Mouse (Mus musculus) gastrocnemius, adult 2 months (tissue): ENCODE results near the gene P2ry10b. TPM values are rescaled to one million over a fixed set of nuclear protein-coding genes. Genes with fewer than 3 reads are reported as not detected.
A peak's percentile ranks its signal among the peaks of the same experiment; 100 is the strongest.

Source experiments
- DNase-seq: peaks from one replicate; pipeline ENCODE4 v3.0.0; 2022
- H3K27ac ChIP-seq: fragments of 200-600 bp; 2 replicates; pipeline ENCODE4 v1.8.1; 2022; ENCODE audit warnings: mild to moderate bottlenecking
- H3K4me3 ChIP-seq: fragments of 200-600 bp; 2 replicates; pipeline ENCODE4 v1.8.1; 2022; ENCODE audit warnings: mild to moderate bottlenecking, moderate library complexity
- CTCF ChIP-seq: fragments of 200-600 bp; IDR thresholded peaks from 2 replicates; pipeline ENCODE4 v1.8.1; 2022; ENCODE audit warnings: antibody characterized with exemption, mild to moderate bottlenecking, moderate library complexity
- intact Hi-C: fragments of 180-260 bp; cut with DNase I; formaldehyde crosslinking; loops from one replicate; pipeline ENCODE4 v1.15.1; 2025
- long read RNA-seq, 2 experiments: library from polyadenylated mRNA; stranded (forward); transcript quantifications; one replicate each; pipeline ENCODE4 v2.0.0; 2021
- total RNA-seq, 2 experiments: library from RNA; stranded (reverse); gene quantifications; 2 replicates each; pipeline ENCODE4 v1.2.3; 2021

Gene P2ry10b
- under 1 TPM in 1 of 2 experiments, not detected in 1; 0.31 TPM for total RNA-seq
- long read RNA-seq, experiment 1: 0 reads
- long read RNA-seq, experiment 2: 0 reads

DNA sequence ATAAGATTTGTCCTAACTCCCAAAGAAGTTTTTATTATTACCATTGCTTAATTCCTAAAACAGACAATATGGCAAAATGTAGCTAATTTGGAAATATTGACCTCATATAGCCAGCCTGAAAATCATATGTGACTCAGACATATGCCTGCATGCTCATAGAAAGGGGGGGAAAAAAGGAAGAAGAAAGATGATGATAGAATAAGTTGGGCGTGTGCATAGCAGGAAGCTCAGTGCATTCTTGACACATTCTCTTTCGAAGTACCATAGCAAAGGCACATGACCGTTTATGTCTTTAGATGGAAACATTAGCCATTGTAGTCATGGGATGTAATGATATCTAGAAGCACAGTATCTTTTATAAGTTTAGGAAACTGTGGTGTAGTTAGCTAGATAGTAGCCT, at the start of gene P2ry10b:
Gene P2ry10b, plus strand, starts transcription at position 247 of the 400 bp plus-strand sequence.
- no peak for DNase-seq
- Histone ChIP-seq H3K4me3 (peak within 1 kb of the TSS; percentile 66), H3K27ac (peak within 1 kb of the TSS; percentile 78)
- intact Hi-C loops: no loop called here
- TF ChIP-seq CTCF: no peak

DNA sequence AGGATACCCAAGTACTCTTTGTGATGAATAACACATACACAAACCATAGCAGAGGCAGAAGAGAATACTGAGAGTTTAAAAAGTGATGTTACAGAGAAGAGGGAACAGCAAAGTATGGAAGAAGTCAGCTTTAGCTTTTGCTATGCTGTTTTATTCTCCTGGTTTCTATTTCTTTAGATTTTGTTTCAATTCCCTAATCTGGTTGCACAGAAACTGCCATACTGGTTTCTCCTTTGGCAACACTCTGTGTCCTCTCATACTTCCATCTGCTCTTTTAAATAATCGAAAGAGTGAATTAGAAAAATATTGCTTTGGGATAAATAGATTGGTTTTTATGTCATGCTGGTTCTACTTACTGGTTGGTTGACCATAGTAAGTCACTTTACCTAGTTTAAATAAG, 32.4 kb upstream of the P2ry10b start:
- TF ChIP-seq CTCF: no peak
- H3K4me3 ChIP-seq: no peak overlapping the region
- no peak overlapping the region for H3K27ac ChIP-seq
- intact Hi-C loops: no loop called here
- DNase-seq: no peak

DNA sequence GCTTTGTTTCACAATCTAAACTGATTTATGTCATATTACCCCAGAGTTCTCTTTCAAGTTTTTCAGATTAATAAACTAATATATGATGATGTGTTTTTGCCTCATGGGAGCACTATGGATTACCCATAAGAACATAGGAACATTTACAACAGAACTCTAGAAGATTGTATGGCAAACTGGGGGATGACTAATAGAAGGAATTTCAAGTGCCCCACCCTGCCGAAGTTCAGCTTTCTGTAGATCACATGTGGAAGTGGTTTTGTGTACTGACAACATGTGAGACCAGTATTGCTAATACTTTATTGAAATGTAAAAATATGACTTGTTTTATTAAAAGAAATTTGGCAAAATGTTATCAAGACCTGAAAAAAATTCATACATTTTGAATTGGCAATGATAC, 31.7 kb upstream of the P2ry10b start:
- no peak for DNase-seq
- intact Hi-C loops: no loop called here
- H3K27ac ChIP-seq: no peak overlapping the region
- no peak overlapping the region for H3K4me3 ChIP-seq
- no peak for TF ChIP-seq CTCF

DNA sequence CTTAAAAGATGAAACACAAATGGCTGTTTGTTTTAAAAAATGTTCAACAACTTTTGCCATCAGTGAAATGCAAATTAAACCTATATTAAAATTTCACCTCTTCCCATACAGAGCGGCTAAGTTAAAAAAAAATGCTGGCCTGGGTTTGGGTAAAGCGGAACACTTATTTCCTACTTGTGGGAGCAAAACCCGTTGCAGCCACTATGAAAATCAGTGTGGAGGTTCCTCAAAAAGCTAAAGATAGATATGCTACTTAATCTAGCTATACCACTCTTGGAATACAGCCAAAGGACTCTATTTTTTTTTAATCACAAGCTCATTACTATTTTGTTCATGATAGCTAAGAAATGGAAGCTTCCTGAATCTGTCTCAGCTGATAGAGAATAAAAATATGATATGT, 5.5 kb upstream of the P2ry10b start:
- H3K27ac ChIP-seq: no peak overlapping the region
- no peak overlapping the region for H3K4me3 ChIP-seq
- DNase-seq: no peak
- TF ChIP-seq CTCF: no peak
- intact Hi-C loops: no loop called here

DNA sequence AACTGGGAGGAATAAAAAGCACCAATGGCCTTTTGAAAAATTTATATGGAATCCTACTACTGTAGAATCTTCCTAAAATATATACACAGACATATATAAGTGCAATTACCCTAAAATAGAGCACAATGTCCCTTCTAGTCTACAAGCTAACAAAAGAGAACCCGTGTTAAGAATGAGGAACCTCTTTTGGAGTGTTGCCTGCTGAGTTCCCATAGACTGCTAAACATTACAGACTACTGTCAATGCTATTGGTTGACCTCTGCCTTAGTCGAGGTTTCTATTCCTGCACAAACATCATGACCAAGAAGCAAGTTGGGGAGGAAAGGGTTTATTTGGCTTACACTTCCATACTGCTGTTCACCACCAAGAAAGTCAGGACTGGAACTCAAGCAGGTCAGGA, 4.8 kb upstream of the P2ry10b start:
- no peak for TF ChIP-seq CTCF
- DNase-seq: no peak
- H3K27ac ChIP-seq: no peak overlapping the region
- intact Hi-C loops: no loop called here
- H3K4me3 ChIP-seq: no peak overlapping the region

DNA sequence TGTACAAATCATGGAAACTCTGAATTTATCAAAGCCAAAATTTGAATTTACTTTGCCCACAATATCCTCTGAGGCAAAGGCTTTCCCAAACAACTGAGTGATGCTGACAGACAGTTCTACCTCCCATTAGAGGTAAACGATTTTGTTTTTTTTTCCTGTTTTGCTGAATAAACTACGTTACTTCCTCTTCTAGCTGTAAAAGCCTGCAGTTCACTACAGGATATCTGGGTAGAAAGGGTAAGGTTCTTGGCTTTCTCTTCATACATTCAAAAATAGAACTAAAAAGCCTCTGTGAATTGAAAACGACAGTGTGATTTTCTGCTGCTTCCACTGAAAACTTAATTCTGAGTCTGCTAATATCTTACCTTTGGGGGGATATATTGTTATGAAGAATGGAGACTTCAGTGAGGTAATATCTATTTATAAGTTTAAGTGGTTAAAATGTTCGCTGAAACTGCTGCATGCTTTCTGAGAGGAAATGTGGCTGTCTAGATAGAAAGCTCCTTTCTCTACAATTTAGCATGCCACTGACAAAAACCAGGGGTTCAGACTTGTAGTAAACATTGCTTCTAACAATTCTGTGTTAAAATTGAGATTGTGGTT, 765 bp downstream of the P2ry10b start:
- peak overlapping the region; percentile 66 for H3K4me3 ChIP-seq
- no peak for DNase-seq
- TF ChIP-seq CTCF: no peak
- peak overlapping the region; percentile 78 for H3K27ac ChIP-seq
- intact Hi-C loops: no loop called here

DNA sequence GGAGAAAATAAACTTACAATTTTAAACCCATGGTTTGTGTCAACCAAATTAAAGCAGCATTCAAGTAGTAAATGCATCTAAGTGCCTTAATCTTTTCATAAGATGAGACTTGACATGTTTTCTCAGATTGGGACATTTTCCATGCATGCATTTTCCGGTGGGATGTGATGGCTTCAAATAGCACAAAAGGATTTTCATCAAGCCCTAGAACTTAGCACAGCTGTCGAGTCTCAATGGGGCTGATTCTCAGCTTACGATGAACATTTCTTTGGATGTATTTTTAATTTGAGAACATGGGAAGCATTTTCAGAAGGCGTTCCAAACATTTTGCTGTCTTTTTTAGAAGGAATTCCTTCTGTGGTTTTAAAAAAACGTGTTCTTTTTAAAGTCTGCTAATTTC, 1.3 kb downstream of the P2ry10b start:
- Histone ChIP-seq H3K27ac (peak overlapping the region; percentile 78), H3K4me3 (peak overlapping the region; percentile 66)
- intact Hi-C loops: no loop called here
- no peak for TF ChIP-seq CTCF
- DNase-seq: no peak

DNA sequence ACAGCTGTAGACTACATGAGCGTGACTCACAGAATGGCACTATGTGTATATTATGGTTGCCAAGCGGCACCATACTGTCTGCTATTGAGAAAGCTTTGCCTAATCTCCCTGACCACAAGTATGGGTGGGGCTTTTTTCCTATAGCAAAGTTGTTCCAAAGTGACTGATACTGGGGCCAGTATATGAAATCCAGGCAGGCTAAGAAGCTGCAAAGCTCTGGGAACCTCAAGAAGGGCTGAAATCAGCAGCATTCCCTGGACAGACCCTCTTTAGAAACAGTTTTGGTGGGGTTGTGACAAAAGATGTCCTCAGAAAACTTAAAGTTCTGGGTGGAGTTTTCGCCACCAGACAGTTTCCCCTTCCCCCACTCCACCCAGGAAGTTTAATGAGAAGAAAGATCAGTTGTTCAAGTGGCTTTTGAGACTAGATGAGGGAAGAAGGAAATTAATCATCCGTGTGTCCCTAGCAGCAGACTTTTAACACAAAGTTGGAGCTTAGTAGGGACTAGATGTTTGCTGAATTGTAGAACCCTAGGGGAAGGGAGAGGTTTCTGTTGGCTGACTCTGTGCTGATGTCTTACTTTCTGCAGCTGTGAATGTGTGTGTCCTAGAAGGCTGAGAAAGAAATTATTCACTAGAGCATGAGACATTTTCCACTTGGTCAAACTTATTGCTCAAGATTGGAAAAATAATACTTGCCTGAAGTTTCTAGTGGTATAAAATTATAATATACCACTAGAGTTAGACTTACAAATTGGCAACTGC, 2.2 kb downstream of the P2ry10b start:
- peak; percentile 13 for DNase-seq
- Histone ChIP-seq H3K4me3 (peak overlapping the region; percentile 66), H3K27ac (peak overlapping the region; percentile 78)
- TF ChIP-seq CTCF: no peak
- intact Hi-C loops: no loop called here

DNA sequence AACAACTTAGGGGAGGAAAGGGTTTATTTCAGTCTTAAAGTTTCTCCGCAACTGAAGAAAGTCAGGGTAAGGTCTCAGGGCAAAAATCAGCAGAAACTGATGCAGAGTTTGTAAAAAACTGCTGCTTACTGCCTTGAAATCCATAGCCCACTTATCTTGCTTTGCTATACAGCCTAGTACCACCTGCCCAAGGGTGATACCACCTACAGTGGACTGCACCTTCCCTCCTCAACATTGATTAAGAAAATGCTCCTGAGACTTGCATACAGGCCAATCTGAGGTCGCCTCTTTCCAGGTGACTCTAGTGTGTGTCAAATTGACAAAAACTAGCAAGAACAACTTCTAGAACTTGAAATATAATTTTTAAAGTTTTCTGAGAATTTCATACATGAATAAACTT, 7.3 kb downstream of the P2ry10b start:
- DNase-seq: no peak
- TF ChIP-seq CTCF: no peak
- Histone ChIP-seq H3K27ac (no peak overlapping the region), H3K4me3 (no peak overlapping the region)
- intact Hi-C loops: no loop called here

DNA sequence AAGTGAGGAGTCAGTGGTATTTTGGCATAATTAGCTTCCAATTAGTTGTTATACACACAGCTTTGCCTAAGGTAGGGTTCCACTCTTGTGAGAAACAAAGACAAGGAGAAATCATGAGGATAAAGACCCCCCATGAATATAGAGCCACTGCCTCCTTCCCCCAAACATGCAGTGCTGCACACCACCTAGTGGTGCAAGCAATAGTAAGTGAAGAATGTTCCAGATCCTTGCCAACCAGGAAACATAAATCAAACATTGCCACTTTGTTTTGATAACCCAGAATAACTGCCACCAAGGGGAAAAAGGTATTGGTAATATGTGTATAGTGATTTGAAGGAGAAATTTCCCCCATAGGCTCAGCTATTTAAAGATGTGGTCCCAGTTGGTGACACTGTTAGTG, 11.8 kb downstream of the P2ry10b start:
- no peak for DNase-seq
- H3K4me3 ChIP-seq: no peak overlapping the region
- H3K27ac ChIP-seq: peak overlapping the region; percentile 32; the same call in 1 of the 2 replicates
- peak; percentile 39 for TF ChIP-seq CTCF
- intact Hi-C loops: no loop called here

DNA sequence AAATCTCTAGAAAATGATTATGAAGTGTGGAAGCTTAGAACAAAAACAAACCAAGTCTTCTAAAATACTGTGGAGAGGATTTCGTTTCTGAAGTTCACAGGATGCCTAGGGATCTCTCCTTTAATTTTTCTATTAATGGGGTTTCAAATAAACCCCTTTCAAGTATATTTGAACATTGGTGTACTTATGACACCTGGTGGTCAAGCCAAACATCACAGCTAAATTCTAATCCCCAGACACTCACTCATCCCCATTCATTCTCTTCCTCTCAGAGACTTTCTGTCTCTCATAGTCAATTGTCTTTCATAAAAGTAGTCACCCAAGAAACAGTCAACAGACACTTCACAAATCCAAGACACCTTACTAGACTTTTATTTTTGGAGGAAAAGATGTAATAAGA, 19.6 kb downstream of the P2ry10b start:
- peak; percentile 59 for TF ChIP-seq CTCF
- Histone ChIP-seq H3K27ac (no peak overlapping the region), H3K4me3 (no peak overlapping the region)
- intact Hi-C loops: loop anchor here (2.0 kb wide), 1 partner anchor 373 kb away; no protein-coding TSS in a partner anchor
- DNase-seq: no peak

DNA sequence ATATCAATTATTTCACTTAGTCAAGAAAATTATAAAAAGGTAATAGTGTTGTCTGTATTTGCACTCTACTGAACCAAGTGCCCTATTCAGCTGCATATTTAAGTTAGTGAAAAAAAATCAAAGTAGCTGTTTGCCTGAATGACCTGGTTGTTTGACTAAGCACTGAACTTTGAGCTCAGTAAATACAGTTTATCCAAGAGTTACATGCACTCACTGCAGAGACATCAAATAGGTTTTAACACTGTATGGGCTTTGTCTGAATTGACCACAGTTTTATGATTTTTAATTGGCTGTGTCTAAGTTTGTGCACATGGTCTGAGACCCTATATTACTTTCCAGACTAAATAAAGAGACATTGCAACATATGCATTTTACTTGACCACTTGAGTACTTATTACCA, 20.4 kb downstream of the P2ry10b start:
- DNase-seq: no peak
- intact Hi-C loops: loop anchor here (2.0 kb wide), 1 partner anchor 374 kb away; no protein-coding TSS in a partner anchor
- TF ChIP-seq CTCF: no peak
- no peak overlapping the region for H3K4me3 ChIP-seq
- no peak overlapping the region for H3K27ac ChIP-seq

DNA sequence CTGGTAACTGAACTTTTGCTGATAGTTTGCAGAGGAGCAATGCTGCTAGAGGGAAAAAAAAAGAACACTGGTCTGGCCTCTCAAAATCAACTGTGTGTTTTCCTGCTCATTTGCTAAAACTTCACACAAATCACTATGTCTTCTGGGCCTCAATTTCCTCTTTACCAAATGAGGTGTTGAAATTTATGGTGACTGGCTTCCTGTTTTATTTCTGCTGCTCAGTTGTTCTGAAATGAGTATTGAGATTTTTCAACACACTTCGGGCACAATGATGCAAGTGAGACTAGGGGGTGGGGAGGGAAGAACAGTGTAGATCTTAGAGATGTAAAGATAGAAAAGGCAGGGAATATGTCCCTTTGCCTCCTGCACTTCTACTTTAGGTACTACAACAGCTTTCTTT, 30.0 kb downstream of the P2ry10b start:
- TF ChIP-seq CTCF: no peak
- Histone ChIP-seq H3K27ac (no peak overlapping the region), H3K4me3 (no peak overlapping the region)
- DNase-seq: no peak
- intact Hi-C loops: no loop called here

DNA sequence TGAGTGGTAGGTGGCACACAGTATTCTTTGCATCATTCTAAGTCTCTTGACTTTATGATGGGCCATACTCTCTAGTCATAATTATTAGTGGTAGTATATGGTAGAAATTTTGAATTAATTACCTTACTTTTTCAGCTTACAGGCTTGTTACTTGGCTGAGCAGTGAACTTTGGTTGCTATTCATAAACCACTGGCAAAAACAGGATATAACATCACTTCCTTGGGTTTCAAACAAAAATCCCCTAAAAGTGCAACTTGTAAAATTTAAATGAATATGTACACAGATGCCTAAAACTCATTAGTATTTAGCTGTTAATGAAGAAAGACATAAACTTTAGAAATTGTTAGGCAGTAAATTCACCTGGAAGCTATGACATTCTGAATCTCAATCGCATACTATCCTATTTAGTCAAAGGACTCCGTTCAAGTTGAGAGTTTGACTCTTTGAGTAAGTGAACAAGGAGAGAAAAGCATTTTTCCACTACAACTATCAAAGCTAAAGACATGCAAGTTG, 68.9 kb downstream of the P2ry10b start:
- TF ChIP-seq CTCF: no peak
- no peak overlapping the region for H3K27ac ChIP-seq
- DNase-seq: no peak
- no peak overlapping the region for H3K4me3 ChIP-seq
- intact Hi-C loops: no loop called here

Other genes starting within 250 kb of the P2ry10b start
- under 1 TPM; 0.42 to 0.64 TPM for gene Lpar4, start 228.3 kb upstream of the P2ry10b start, total RNA-seq
- not detected for gene P2ry10, start 60.4 kb upstream of the P2ry10b start, total RNA-seq
- gene Gpr174, start 107.0 kb downstream of the P2ry10b start, total RNA-seq: not detected